ENCODE assay signal across 8 mouse cellular contexts in the genomic region with DNA sequence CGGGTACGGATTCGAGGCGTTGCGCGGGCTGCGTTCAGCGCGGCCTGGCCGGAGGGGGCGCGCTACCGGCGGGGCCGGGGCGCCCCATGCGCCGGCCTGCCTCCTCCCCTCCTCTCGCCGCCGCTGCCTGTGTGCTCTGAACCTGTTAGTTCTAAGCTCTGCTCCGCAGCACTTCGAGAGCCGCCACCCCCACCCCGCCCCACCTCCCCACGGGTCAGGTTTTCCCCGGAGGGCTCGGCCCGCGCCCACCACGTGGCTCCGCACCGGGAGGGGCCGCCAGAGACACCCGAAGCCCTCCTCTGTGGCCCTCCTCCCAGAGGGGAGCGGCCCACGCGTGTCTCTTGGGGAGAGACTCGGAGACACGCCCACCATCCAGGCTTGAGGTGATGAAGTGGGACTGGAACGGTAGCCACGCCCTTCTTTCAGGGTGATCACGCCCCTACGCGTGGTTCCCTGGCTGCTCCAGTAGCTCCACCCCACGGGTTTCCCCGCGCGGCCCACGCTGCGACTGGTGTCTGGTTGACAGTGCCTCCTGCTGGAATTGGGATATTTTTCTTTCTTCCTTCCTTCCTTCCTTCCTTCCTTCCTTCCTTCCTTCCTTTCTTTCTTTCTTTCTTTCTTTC. TPM values are rescaled to one million over a fixed set of nuclear protein-coding genes. Genes with fewer than 3 reads are reported as not detected.
DNase-seq lines count a peak whose midpoint lies in the region; ATAC-seq and TF ChIP-seq lines count a peak whose summit lies in the region.

A gene (minus strand): TSS at position 332 of the 623 bp plus-strand sequence.

- no peaks in the 10 kb centered on the region for H3K36me3 ChIP-seq in erythroblast, embryonic 14.5 days (ENCODE audit: control insufficient read depth)
- peaks cover 8% of the 10 kb centered on the region for H3K36me3 ChIP-seq in hindbrain, embryonic 16.5 days (ENCODE audit: control insufficient read depth, insufficient read depth, low read length)

- H3K4me3 ChIP-seq in erythroblast, embryonic 14.5 days (replicated peaks) = peak within 1 kb of the TSS; percentile 30
- H3K4me3 ChIP-seq in hindbrain, embryonic 16.5 days (ENCODE audit: low read length) = peak within 1 kb of the TSS; percentile 68
- peak within 1 kb of the TSS; percentile 51 for H3K4me3 ChIP-seq in left cerebral cortex, adult 2 months

- peaks cover 80% of the 10 kb centered on the region for H3K27me3 ChIP-seq in erythroblast, embryonic 14.5 days (ENCODE audit: control insufficient read depth)
- no peaks in the 10 kb centered on the region for H3K27me3 ChIP-seq in hindbrain, embryonic 16.5 days (replicated peaks; ENCODE audit: control insufficient read depth, insufficient read depth, low read length)

- peaks cover 4% of the 10 kb centered on the region; the same call in 1 of the 2 replicates for H3K9me3 ChIP-seq in erythroblast, embryonic 14.5 days (ENCODE audit: control insufficient read depth, low read length)
- no peaks in the 10 kb centered on the region for H3K9me3 ChIP-seq in hindbrain, embryonic 16.5 days (ENCODE audit: control insufficient read depth, low read length)

- peak; percentile 93 for DNase-seq in CD4-positive, CD25-positive, alpha-beta regulatory T cell, adult 2 months (ENCODE audit: low read depth, low spot score)
- peak; percentile 89 for DNase-seq in left cerebral cortex, adult 2 months (ENCODE audit: extremely low spot score in 1 of 2, low spot score in 2 of 2)
- peak; percentile 76 for DNase-seq in lung, postnatal 25 days (ENCODE audit: low spot score)
- DNase-seq in right cerebral cortex, adult 2 months (ENCODE audit: low spot score in 2 of 2) = peak; percentile 92 to 96
- no peak for DNase-seq in yolk sac, embryonic 10.5 days (ENCODE audit: low spot score)

- peak within 1 kb of the TSS; percentile 67 for H3K27ac ChIP-seq in hindbrain, embryonic 16.5 days (ENCODE audit: low read depth, low read length)
- peak within 1 kb of the TSS; percentile 69 for H3K27ac ChIP-seq in left cerebral cortex, adult 2 months

- H3K4me1 ChIP-seq in erythroblast, embryonic 14.5 days (ENCODE audit: control insufficient read depth) = peaks cover 23% of the 10 kb centered on the region
- peaks cover 12% of the 10 kb centered on the region for H3K4me1 ChIP-seq in hindbrain, embryonic 16.5 days (ENCODE audit: control insufficient read depth, insufficient read depth, low read depth, low read length)

- intact Hi-C loops in left cerebral cortex, adult 2 months (cut with DNase I) = loop anchor here (2.0 kb wide), 1 partner anchor 189 kb away; no protein-coding TSS in a partner anchor

- peak; percentile 48 for TF ChIP-seq CTCF in left cerebral cortex, adult 2 months (IDR thresholded peaks at IDR 0.05)

- WGBS in hindbrain, embryonic 16.5 days = under 1% methylated on average over 43 of the region's 51 CpGs

- peak within 1 kb of the TSS; percentile 75 for H3K9ac ChIP-seq in hindbrain, embryonic 16.5 days (ENCODE audit: low read depth, low read length)

- H3K4me2 ChIP-seq in hindbrain, embryonic 16.5 days (ENCODE audit: low read length) = peak within 1 kb of the TSS; percentile 81

- ATAC-seq in activated CD4-positive, CD25-positive, alpha-beta regulatory T cell, adult 4 months = peak; percentile 77
- peak; percentile 71 for ATAC-seq in hindbrain, embryonic 16.5 days

RNA-seq across cellular contexts. Expression of the gene that starts here (rescaled TPM):
- under 1 TPM; 0.11 to 0.34 TPM for polyA plus RNA-seq in activated CD4-positive, CD25-positive, alpha-beta regulatory T cell, adult 4 months (2017; shearing (Covaris generic))
- polyA plus RNA-seq in erythroblast, embryonic 14.5 days (2012) = not detected in 2 replicates
- 8.9 and 10.0 TPM in 2 replicates for polyA plus RNA-seq in hindbrain, embryonic 16.5 days (2015; fragmentation: Nextera tagmentation; extraction: Ambion mirVana)
- 10 to 100 TPM; 17.2 to 18.4 TPM for total RNA-seq in left cerebral cortex, adult 2 months (2021)

Comparison
In these comparisons a context has a peak if more than half of its experiments do, and no peak if none do; other contexts are left out.
1. Peak in ATAC-seq in activated CD4-positive, CD25-positive, alpha-beta regulatory T cell, adult 4 months; RNA of the gene not detected or under 1 TPM.